Mouse (Mus musculus) urinary bladder, postnatal 0 days (tissue): Measurements from ENCODE around the gene Wnk4. TPM values are rescaled to one million over a fixed set of nuclear protein-coding genes. Genes with fewer than 3 reads are reported as not detected.

Experiments
- polyA plus RNA-seq: library from polyadenylated mRNA; unstranded; fragments of >200 nt; fragmentation: Nextera tagmentation; extraction: Ambion mirVana; gene quantifications from 2 replicates; pipeline ENCODE4 v1.2.1, GENCODE M21; 2015

Wnk4 gene
- polyA plus RNA-seq = 1.3 and 2.3 TPM in 2 replicates

DNA sequence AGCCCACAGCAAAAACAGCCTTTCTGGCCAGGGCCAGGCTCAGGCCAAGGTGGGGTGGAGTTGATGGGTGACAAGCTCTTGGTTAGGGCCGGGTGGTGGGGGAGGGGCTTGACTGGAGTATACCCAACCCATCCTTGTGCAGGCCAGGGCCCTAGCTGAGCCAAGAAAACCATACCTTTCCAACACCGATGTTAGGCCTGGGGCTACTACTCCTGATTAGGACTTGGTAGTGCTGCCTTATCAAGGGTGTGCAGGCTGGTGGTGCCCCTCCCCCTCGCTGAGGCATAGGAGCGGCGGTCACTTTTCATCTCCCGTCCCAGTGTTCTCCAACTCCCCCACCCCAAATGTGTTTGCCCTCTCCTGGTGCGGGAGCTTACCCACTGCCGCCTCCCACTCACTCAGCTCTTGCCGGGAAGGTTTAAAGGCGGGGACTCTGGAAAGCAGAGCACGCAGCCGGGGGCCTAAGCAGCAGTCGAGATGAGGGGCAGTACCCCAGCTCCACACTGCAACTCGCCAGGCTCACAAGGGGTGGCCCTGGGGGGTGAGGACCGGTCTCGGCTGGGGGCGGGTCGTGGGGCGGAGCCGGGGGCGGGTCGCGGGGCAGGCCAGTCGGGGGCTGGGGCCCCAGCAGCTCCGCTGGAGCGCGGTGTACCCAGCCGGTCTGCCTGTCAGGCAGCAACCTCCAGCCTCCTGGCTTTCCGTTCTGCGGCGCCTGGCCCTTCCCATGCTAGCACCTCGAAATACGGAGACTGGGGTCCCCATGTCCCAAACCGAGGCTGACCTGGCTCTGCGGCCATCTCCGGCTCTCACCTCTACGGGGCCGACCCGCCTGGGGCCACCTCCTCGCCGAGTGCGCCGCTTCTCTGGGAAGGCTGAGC, at the start of gene Wnk4:
Gene Wnk4, plus strand, starts transcription at position 620 of the 878 bp plus-strand sequence.

GRCm38 (mm10) chr11:101226065-101226701, 34.2 kb upstream of the Wnk4 start, which contains the start of gene Ezh1:
Ezh1 (minus strand) TSS chr11:101226463.

DNA sequence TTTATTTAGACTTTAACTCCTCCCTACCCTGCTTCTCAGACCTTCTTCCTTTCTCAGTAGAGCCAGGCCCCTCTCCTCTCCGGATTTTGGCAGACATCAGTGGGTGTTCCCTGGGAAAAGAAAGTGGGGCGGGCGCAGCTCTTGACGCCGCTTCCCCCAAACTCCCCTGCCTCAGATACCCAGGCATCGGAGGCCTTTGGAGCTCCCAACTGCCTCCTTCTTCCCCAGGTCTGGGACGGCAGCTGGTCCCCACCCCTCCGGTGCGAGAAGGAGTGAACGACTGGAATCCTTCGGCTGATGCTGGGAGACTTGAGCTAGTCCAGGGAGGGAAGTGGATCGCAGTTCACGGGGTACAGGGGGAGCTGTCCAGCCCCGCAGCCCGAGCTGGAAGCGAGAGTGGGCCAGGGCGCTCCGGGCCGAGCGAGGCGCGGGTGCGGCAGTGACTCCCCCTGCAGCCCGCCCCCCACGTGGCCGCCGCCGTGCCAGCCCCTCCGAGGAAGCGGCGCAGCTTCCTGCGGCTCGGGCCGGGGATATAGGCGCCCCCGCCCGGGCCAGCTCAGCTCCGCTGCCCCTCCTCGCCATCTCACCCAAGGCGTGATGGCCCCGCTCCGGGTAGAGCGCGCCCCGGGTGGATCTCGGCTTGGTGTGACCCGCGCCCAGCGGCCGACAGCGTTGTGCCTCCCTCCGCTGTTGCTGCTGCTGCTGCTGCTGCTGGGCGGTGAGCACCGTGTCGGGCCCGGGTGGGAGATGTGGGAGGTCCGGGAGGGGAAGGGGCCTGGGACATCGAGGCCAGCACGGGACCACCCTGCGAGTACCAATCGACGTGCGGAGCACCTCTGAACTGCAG, 14.3 kb upstream of the Wnk4 start, which contains the start of gene Ramp2:
Gene Ramp2, plus strand, starts transcription at position 174 of the 847 bp plus-strand sequence.

DNA sequence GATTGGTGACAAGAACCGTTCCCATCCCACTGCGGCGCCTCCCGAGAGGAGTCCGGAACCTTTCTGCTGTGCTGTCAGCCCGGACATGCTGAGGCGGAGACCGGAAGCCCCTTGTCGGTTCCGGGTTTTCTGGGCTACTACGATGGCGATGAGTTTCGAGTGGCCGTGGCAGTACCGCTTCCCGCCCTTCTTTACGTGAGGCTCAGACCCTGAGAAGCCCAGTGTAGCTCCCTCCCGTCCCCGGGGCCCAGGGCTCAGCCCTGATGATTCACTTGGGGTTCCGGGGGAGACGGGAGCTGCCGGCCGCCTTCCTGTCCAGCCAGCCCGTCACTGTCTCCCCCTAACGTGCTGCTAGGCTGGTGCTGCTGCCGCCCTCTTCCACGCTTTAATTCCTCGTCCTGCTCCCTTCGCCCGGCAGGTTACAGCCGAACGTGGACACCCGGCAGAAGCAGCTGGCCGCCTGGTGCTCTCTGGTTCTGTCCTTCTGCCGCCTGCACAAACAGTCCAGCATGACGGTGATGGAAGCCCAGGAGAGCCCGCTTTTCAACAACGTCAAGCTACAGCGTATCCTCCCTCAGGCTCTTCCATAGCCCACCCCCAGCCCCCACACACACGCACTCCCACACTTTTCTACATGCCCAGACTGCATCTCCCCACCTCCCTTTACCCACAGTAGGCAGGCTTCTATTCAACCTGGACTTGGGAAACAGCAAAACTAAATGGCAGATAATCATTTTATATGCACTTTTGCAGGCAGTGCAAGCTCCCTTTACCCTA, 6.6 kb upstream of the Wnk4 start, which contains the start of gene Vps25:
Gene Vps25, plus strand, starts transcription at position 95 of the 777 bp plus-strand sequence.

DNA sequence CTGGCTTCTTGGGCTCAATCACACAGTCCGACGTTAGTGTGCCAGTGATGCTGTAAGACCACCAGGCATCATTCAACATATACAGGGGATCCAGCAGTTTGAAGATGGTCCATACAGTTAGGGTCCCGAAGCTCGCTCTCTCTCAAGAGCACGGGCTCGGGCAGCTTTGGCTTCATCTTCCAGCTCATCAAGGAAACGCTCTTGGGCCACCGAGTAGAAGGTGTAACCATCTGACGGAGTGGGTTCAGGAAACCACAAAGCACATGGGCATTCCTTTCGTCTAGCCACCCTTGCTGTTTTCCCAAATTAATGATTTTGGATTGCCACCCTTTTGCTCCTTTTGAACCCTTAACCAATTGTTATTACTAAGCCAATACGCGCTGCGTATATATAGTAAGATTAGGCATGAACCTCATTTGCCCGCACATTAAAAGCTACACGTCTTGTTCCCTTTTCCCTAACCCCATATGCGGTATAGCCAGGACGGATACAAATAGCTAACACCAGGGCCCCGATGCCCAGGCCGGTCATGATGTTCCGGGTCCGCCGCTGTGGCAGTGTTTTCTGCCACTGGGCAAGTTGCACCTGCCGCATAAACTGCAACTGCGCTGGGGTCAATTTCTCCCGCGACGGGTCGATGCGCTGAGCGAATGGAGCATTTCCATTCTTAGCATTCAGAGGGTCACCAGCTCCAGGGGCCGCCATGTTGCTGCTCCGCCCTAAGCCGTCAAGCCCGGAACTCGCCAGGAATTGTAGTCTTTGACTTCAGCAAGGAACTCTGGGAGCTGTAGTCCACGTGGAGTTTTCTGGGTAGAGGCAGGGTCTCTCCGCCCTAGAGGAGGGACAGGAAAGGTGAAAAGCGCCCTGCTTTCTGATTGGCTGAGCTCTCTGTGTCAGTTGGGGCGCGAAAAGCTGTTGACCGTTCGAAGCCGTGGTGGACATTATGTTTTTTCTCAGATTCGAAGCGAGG, 18.1 kb downstream of the Wnk4 start, which contains the start of the genes Cntd1 and Coa3:
Gene Cntd1, plus strand, starts transcription at position 790 of the 970 bp plus-strand sequence.
Gene Coa3, minus strand, starts transcription at position 892 of the 970 bp plus-strand sequence.

DNA sequence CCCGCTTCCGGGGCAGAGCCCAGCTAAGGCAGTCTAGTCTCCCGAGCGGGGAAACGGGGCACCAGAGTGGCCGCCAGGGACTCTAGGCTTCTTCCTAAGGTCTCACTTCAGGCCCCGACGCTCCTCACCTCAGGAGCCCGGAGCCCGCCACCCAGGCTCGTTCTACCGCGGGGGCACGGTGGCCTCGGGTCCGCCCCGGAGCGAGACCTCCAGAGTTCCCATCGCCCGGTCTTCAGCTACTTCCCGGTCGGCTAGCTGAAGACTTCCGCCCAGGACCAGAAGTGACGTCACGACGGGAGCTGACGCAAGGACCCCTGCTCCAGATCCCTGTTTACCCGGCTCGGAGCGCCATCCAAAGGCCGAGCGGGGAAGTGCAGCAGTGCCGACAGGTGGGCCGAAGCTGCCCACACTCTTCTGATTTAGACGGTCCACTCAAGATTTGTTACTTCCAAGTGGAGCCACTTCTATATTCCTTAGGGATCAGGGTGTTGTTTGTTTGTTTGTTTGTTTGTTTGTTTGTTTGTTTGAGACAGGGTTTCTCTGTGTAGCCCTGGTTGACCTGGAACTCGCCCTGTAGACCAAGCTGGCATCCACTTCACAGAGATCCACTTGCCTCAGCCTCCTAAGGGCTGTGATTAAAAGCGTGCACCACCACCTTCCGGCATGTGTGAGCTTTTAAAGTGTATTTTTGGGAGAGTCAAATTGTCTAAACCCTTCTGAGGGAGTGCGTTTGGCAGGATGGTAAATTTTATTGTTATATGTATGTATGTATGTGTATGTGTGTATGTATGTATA, 41.8 kb downstream of the Wnk4 start, which contains the start of gene Becn1:
Gene Becn1, minus strand, starts transcription at position 283 of the 795 bp plus-strand sequence.

DNA sequence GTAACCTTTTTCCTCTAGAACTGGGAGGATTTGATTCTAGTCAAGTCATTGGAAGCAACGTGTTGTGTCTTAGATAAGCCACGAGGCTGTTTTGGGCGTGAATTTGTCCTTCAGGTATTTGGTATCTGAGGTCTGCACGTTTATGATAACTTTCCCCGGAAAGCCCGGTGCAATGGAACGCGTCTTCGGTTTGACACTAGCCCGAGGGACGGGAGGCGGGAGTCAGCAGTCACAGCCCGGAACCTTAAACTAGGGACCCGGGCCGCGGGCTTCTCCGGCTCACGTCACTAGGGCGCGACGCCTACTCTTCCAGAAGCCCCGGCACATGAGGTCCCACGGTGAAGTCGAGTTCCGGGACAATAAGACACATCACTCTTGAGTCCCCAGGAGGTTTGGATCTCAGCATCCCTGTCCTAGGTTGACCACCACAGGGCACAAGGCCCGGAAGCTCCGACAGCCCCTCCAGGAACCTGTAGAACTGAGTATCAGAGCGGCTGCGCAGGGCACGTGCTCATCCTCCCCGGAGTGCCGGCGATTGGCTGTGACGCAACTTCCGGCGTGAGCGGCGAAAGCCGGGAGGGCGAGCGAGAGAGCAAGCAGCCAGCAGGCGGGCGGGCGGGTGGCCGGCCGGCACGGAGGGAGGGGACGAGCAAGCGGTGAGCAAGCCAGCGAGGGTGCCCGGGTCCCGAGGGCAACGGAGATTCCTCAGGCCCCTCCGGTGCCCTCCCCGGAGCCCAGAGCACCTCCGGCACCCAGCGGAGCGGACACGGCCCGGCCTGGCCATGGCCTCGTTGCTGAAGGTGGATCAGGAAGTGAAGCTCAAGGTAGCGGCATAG, 55.5 kb downstream of the Wnk4 start, which contains the start of gene Psme3:
Gene Psme3, plus strand, starts transcription at position 549 of the 836 bp plus-strand sequence.

DNA sequence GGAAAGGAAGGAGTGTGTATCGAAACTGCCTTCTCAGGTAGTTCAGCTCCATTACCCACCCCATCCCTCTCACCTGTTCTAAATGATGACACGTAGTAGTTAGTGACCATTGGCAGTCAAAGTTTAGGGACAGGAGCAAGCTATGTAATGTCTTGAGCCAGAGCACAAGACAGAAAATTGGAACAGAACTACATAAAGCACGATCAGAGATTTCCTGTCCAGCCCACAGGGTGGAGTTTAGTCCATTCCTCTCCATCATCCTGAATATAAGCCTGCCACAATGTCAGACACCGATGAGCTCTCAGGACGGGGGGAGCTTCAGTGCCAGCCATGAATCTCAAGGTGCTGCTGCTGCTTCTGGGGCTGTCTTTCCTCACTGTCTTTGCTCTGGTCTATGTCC, 64.4 kb downstream of the Wnk4 start, which contains the start of gene Aoc2:
Gene Aoc2, plus strand, starts transcription at position 301 of the 400 bp plus-strand sequence.

Other genes starting within 250 kb of the Wnk4 start
- gene Naglu, start 190.6 kb upstream of the Wnk4 start, polyA plus RNA-seq = 16.3 and 19.0 TPM in 2 replicates
- 0.16 TPM in 1 of 2 replicates, not detected in the other for gene Hsd17b1, start 182.2 kb upstream of the Wnk4 start, polyA plus RNA-seq
- 18.1 and 18.4 TPM in 2 replicates for gene Coasy, start 178.0 kb upstream of the Wnk4 start, polyA plus RNA-seq
- 21.3 and 26.0 TPM in 2 replicates for gene Mlx, start 173.3 kb upstream of the Wnk4 start, polyA plus RNA-seq
- gene Psmc3ip, start 165.1 kb upstream of the Wnk4 start, polyA plus RNA-seq = 9.1 and 9.5 TPM in 2 replicates
- gene Retreg3, start 140.7 kb upstream of the Wnk4 start, polyA plus RNA-seq = 16.2 TPM in 2 replicates
- 29.7 and 31.9 TPM in 2 replicates for gene Tubg1, start 140.6 kb upstream of the Wnk4 start, polyA plus RNA-seq
- gene Tubg2, start 104.7 kb upstream of the Wnk4 start, polyA plus RNA-seq = 3.0 and 3.1 TPM in 2 replicates
- gene Cntnap1, start 90.0 kb upstream of the Wnk4 start, polyA plus RNA-seq = 1.3 TPM in 2 replicates
- gene Plekhh3, start 89.2 kb upstream of the Wnk4 start, polyA plus RNA-seq = 14.0 and 14.4 TPM in 2 replicates
- gene Ccr10, start 85.1 kb upstream of the Wnk4 start, polyA plus RNA-seq = 0.14 and 0.24 TPM in 2 replicates
- 10.8 and 11.8 TPM in 2 replicates for gene Ezh1, start 34.1 kb upstream of the Wnk4 start, polyA plus RNA-seq
- gene Ramp2, start 14.5 kb upstream of the Wnk4 start, polyA plus RNA-seq = 49.3 and 59.1 TPM in 2 replicates
- 102 and 109 TPM in 2 replicates for gene Vps25, start 6.9 kb upstream of the Wnk4 start, polyA plus RNA-seq
- 0.35 and 0.41 TPM in 2 replicates for gene Cntd1, start 18.4 kb downstream of the Wnk4 start, polyA plus RNA-seq
- 170 and 173 TPM in 2 replicates for gene Coa3, start 18.5 kb downstream of the Wnk4 start, polyA plus RNA-seq
- gene Becn1, start 41.7 kb downstream of the Wnk4 start, polyA plus RNA-seq = 107 and 110 TPM in 2 replicates
- gene Psme3, start 55.6 kb downstream of the Wnk4 start, polyA plus RNA-seq = 61.2 and 66.0 TPM in 2 replicates
- 0.31 and 0.41 TPM in 2 replicates for gene Aoc2, start 64.5 kb downstream of the Wnk4 start, polyA plus RNA-seq
- 16.2 and 16.9 TPM in 2 replicates for gene Aoc3, start 70.0 kb downstream of the Wnk4 start, polyA plus RNA-seq
- 0.23 TPM in 2 replicates for gene G6pc, start 107.0 kb downstream of the Wnk4 start, polyA plus RNA-seq
- gene Aarsd1, start 157.0 kb downstream of the Wnk4 start, polyA plus RNA-seq = 22.9 and 26.4 TPM in 2 replicates
- 4.0 and 5.9 TPM in 2 replicates for gene Gm27029, start 164.2 kb downstream of the Wnk4 start, polyA plus RNA-seq
- 10.5 and 11.5 TPM in 2 replicates for gene Rundc1, start 164.5 kb downstream of the Wnk4 start, polyA plus RNA-seq
- gene Ptges3l, start 164.8 kb downstream of the Wnk4 start, polyA plus RNA-seq = 20.4 and 24.3 TPM in 2 replicates
- gene Rpl27, start 181.7 kb downstream of the Wnk4 start, polyA plus RNA-seq = 267 and 271 TPM in 2 replicates
- gene Ifi35, start 187.8 kb downstream of the Wnk4 start, polyA plus RNA-seq = 35.7 and 39.5 TPM in 2 replicates
- gene Rnd2, start 204.4 kb downstream of the Wnk4 start, polyA plus RNA-seq = 7.1 and 8.2 TPM in 2 replicates
- gene Vat1, start 205.7 kb downstream of the Wnk4 start, polyA plus RNA-seq = 80.4 and 88.7 TPM in 2 replicates